Mouse (Mus musculus): Measurements from ENCODE around the gene 6430548M08Rik. TPM values are rescaled to one million over a fixed set of nuclear protein-coding genes. Genes with fewer than 3 reads are reported as not detected.

The 6430548M08Rik gene
- total and polyA plus RNA-seq, 2 experiments, result 2.4 to 2.9 TPM

- Histone ChIP-seq H3K27me3 (ENCODE audit: control insufficient read depth, insufficient read depth, low read length) (no peaks in the 10 kb centered on the region), H3K4me1 (ENCODE audit: control insufficient read depth, insufficient read depth, low read length) (peaks cover 6% of the 10 kb centered on the region), H3K4me3 (ENCODE audit: insufficient read depth, low read depth, low read length) (no peak overlapping the region), H3K9ac (ENCODE audit: low read depth, low read length) (no peak overlapping the region), H3K79me2 (ENCODE audit: control insufficient read depth, insufficient read depth, low read length) (no peaks in the 10 kb centered on the region), H3K36me3 (ENCODE audit: control insufficient read depth, insufficient read depth, low read length) (no peaks in the 10 kb centered on the region), H3K27ac (replicated peaks; ENCODE audit: insufficient read depth, low read depth, low read length) (no peak overlapping the region)
- TF ChIP-seq POLR2A (IDR thresholded peaks at IDR 0.05; ENCODE audit: extremely low read depth, insufficient read depth, low read length) (no peak), CTCF (IDR thresholded peaks at IDR 0.05; ENCODE audit: low read depth, low read length) (no peak)
- DNase-seq (ENCODE audit: extremely low read depth, low read depth, low spot score), result no peak
- WGBS, result 56% methylated on average over 8 of the region's 8 CpGs
Observed at GRCm38 (mm10) chr8:120186454-120186853, 72.5 kb downstream of the 6430548M08Rik start.

- Histone ChIP-seq H3K27ac (replicated peaks; ENCODE audit: insufficient read depth, low read depth, low read length) (no peak overlapping the region), H3K9ac (ENCODE audit: low read depth, low read length) (no peak overlapping the region), H3K4me3 (ENCODE audit: insufficient read depth, low read depth, low read length) (no peak overlapping the region), H3K4me1 (ENCODE audit: control insufficient read depth, insufficient read depth, low read length) (peaks cover 2% of the 10 kb centered on the region), H3K27me3 (ENCODE audit: control insufficient read depth, insufficient read depth, low read length) (no peaks in the 10 kb centered on the region), H3K79me2 (ENCODE audit: control insufficient read depth, insufficient read depth, low read length) (no peaks in the 10 kb centered on the region), H3K36me3 (ENCODE audit: control insufficient read depth, insufficient read depth, low read length) (no peaks in the 10 kb centered on the region)
- 81% methylated on average over 6 of the region's 6 CpGs for WGBS
- DNase-seq (ENCODE audit: extremely low read depth, low read depth, low spot score), result no peak
- no peak for TF ChIP-seq POLR2A (IDR thresholded peaks at IDR 0.05; ENCODE audit: extremely low read depth, insufficient read depth, low read length)
- no peak for TF ChIP-seq CTCF (IDR thresholded peaks at IDR 0.05; ENCODE audit: low read depth, low read length)
Observed at GRCm38 (mm10) chr8:120188510-120188909, 74.6 kb downstream of the 6430548M08Rik start.

GRCm38 (mm10) chr8:120189440-120189839 lies 75.5 kb downstream of the 6430548M08Rik start:
- no peak for DNase-seq (ENCODE audit: extremely low read depth, low read depth, low spot score)
- TF ChIP-seq CTCF (IDR thresholded peaks at IDR 0.05; ENCODE audit: low read depth, low read length) (no peak), POLR2A (IDR thresholded peaks at IDR 0.05; ENCODE audit: extremely low read depth, insufficient read depth, low read length) (no peak)
- WGBS, result 68% methylated on average over 6 of the region's 6 CpGs

GRCm38 (mm10) chr8:120190107-120190809 lies 76.3 kb downstream of the 6430548M08Rik start:
- 72% methylated on average over 17 of the region's 17 CpGs for WGBS
- DNase-seq (ENCODE audit: extremely low read depth, low read depth, low spot score), result no peak
- H3K79me2 ChIP-seq (ENCODE audit: control insufficient read depth, insufficient read depth, low read length), result no peaks in the 10 kb centered on the region
- no peaks in the 10 kb centered on the region for H3K27me3 ChIP-seq (ENCODE audit: control insufficient read depth, insufficient read depth, low read length)
- no peak overlapping the region for H3K4me3 ChIP-seq (ENCODE audit: insufficient read depth, low read depth, low read length)
- H3K27ac ChIP-seq (replicated peaks; ENCODE audit: insufficient read depth, low read depth, low read length), result peak overlapping the region; percentile 6; the same call in 1 of the 2 replicates
- no peaks in the 10 kb centered on the region for H3K36me3 ChIP-seq (ENCODE audit: control insufficient read depth, insufficient read depth, low read length)
- no peak for TF ChIP-seq POLR2A (IDR thresholded peaks at IDR 0.05; ENCODE audit: extremely low read depth, insufficient read depth, low read length)
- no peak for TF ChIP-seq CTCF (IDR thresholded peaks at IDR 0.05; ENCODE audit: low read depth, low read length)
- H3K4me1 ChIP-seq (ENCODE audit: control insufficient read depth, insufficient read depth, low read length), result no peaks in the 10 kb centered on the region; the same call in 1 of the 2 replicates
- no peak overlapping the region for H3K9ac ChIP-seq (ENCODE audit: low read depth, low read length)

More at GRCm38 (mm10) chr8:120189440-120189839, 75.5 kb downstream of the 6430548M08Rik start:
- Histone ChIP-seq H3K27ac (replicated peaks; ENCODE audit: insufficient read depth, low read depth, low read length) (no peak overlapping the region), H3K4me1 (ENCODE audit: control insufficient read depth, insufficient read depth, low read length) (peaks cover 2% of the 10 kb centered on the region), H3K36me3 (ENCODE audit: control insufficient read depth, insufficient read depth, low read length) (no peaks in the 10 kb centered on the region), H3K27me3 (ENCODE audit: control insufficient read depth, insufficient read depth, low read length) (no peaks in the 10 kb centered on the region), H3K4me3 (ENCODE audit: insufficient read depth, low read depth, low read length) (no peak overlapping the region), H3K9ac (ENCODE audit: low read depth, low read length) (no peak overlapping the region), H3K79me2 (ENCODE audit: control insufficient read depth, insufficient read depth, low read length) (no peaks in the 10 kb centered on the region)

GRCm38 (mm10) chr8:120190810-120191413 lies 77.0 kb downstream of the 6430548M08Rik start:
- TF ChIP-seq CTCF (IDR thresholded peaks at IDR 0.05; ENCODE audit: low read depth, low read length) (no peak), POLR2A (IDR thresholded peaks at IDR 0.05; ENCODE audit: extremely low read depth, insufficient read depth, low read length) (0 out of 2 replicates have a peak, but pooled peaks have one; percentile 31)
- H3K79me2 ChIP-seq (ENCODE audit: control insufficient read depth, insufficient read depth, low read length), result no peaks in the 10 kb centered on the region
- H3K27me3 ChIP-seq (ENCODE audit: control insufficient read depth, insufficient read depth, low read length), result no peaks in the 10 kb centered on the region
- H3K4me3 ChIP-seq (ENCODE audit: insufficient read depth, low read depth, low read length), result peak overlapping the region; percentile 46; the same call in 1 of the 2 replicates
- H3K4me1 ChIP-seq (ENCODE audit: control insufficient read depth, insufficient read depth, low read length), result no peaks in the 10 kb centered on the region; the same call in 1 of the 2 replicates
- no peaks in the 10 kb centered on the region for H3K36me3 ChIP-seq (ENCODE audit: control insufficient read depth, insufficient read depth, low read length)
- peak overlapping the region; percentile 93 for H3K27ac ChIP-seq (replicated peaks; ENCODE audit: insufficient read depth, low read depth, low read length)
- peak; percentile 92 for DNase-seq (ENCODE audit: extremely low read depth, low read depth, low spot score)
- H3K9ac ChIP-seq (ENCODE audit: low read depth, low read length), result peak overlapping the region; percentile 56
- 14% methylated on average over 20 of the region's 20 CpGs for WGBS
